ENCODE assay signal across 31 mouse cellular contexts in the genomic region with DNA sequence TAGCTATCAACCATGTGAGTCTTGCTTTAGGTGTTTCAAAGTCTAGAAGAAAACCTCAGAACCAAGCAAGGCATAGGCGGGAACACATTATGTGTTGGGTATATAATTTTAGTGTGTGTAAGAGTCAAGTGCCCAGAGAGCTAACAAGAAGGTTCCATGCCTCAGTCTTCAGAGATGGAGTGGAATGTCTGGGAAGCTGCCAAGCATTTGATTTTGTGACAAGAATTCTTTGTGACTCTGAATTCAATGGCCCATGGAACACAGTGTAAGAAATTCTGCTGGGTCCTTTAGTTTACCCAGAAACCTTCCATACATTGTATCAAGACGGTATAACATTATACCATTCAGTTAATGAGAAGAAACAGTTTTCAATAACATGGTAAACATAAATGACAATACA. TPM values are rescaled to one million over a fixed set of nuclear protein-coding genes. Genes with fewer than 3 reads are reported as not detected.
DNase-seq lines count a peak whose midpoint lies in the region; ATAC-seq and TF ChIP-seq lines count a peak whose summit lies in the region.
"Had no signal": no experiment of that assay in that cellular context is flagged by ENCODE, and none has a peak within 500 bp of the region (broad histone marks: within the 10 kb centered on the region; RNA-seq: fewer than 3 reads in every experiment).

No protein-coding gene starts in this region.

- H3K9ac ChIP-seq in lung, embryonic 14.5 days = no peak overlapping the region
- H3K9ac ChIP-seq: embryonic facial prominence, embryonic 12.5 days; embryonic facial prominence, embryonic 15.5 days; forebrain, postnatal 0 days; heart, embryonic 12.5 days; heart, embryonic 15.5 days; hindbrain, embryonic 13.5 days had no signal

- peak; percentile 5 for DNase-seq in kidney, postnatal 10 days
- DNase-seq in kidney, adult 8-10 months = no peak
- peak; percentile 61 for DNase-seq in lung, embryonic 14.5 days
- DNase-seq in lung, postnatal 25 days (ENCODE audit: low spot score) = no peak
- peak; percentile 92 for DNase-seq in Muller cell, postnatal 12 days (ENCODE audit: inconsistent ontology term)
- peak; percentile 5 for DNase-seq in brain, embryonic 14.5 days (ENCODE audit: low read depth)
- DNase-seq: adrenal gland, adult 8-10 months; adrenal gland, postnatal 25 days; cerebellum, adult 18-20 months; cerebellum, adult 9-10 months; cerebellum, postnatal 14 days; forebrain, postnatal 0 days; gastrocnemius, adult 2 months; gastrocnemius, postnatal 14 days; heart, adult 18-20 months; heart, postnatal 10 days; heart, postnatal 36 days had no signal

- no peak; the same call in 1 of the 2 replicates for ATAC-seq in lung, embryonic 14.5 days (ENCODE audit: insufficient read depth)
- ATAC-seq: activated CD4-positive, CD25-positive, alpha-beta regulatory T cell, adult 4 months; CD4-positive, CD25-positive, alpha-beta regulatory T cell, adult 4 months; forebrain, embryonic 14.5 days; forebrain, postnatal 0 days; hindbrain, embryonic 16.5 days had no signal

- WGBS in lung, embryonic 14.5 days = 73% methylated on average over 2 of the region's 2 CpGs

- H3K4me2 ChIP-seq in lung, embryonic 14.5 days = no peak overlapping the region
- H3K4me2 ChIP-seq: embryonic facial prominence, embryonic 12.5 days; embryonic facial prominence, embryonic 15.5 days; heart, embryonic 12.5 days; heart, embryonic 15.5 days; hindbrain, embryonic 13.5 days had no signal

- no peak for TF ChIP-seq POLR2A in brain, embryonic 14.5 days (IDR thresholded peaks at IDR 0.05; ENCODE audit: borderline replicate concordance, extremely low read depth, insufficient read depth, insufficient read length, poor library complexity, severe bottlenecking)

- no peak overlapping the region for H3K4me3 ChIP-seq in lung, embryonic 14.5 days (ENCODE audit: low read depth, low read length)
- H3K4me3 ChIP-seq: embryonic facial prominence, embryonic 12.5 days; embryonic facial prominence, embryonic 15.5 days; gastrocnemius, adult 2 months; heart, embryonic 12.5 days; heart, embryonic 15.5 days; hindbrain, embryonic 10.5 days; hindbrain, embryonic 13.5 days had no signal

- no peak for TF ChIP-seq CTCF in lung, embryonic 14.5 days (IDR thresholded peaks at IDR 0.05; ENCODE audit: low read depth)
- no peak for TF ChIP-seq CTCF in brain, embryonic 14.5 days (IDR thresholded peaks at IDR 0.05; ENCODE audit: borderline replicate concordance, extremely low read depth, insufficient read depth, insufficient read length)

- H3K9me3 ChIP-seq in lung, embryonic 14.5 days (ENCODE audit: low read depth, low read length) = no peaks in the 10 kb centered on the region
- H3K9me3 ChIP-seq: embryonic facial prominence, embryonic 12.5 days; embryonic facial prominence, embryonic 15.5 days; heart, embryonic 12.5 days; heart, embryonic 15.5 days; hindbrain, embryonic 10.5 days had no signal

- no peak overlapping the region for H3K27ac ChIP-seq in lung, embryonic 14.5 days (ENCODE audit: low read depth)
- H3K27ac ChIP-seq: embryonic facial prominence, embryonic 12.5 days; embryonic facial prominence, embryonic 15.5 days; gastrocnemius, adult 2 months; heart, embryonic 15.5 days; hindbrain, embryonic 10.5 days; hindbrain, embryonic 13.5 days had no signal

- H3K36me3 ChIP-seq in lung, embryonic 14.5 days (ENCODE audit: insufficient read depth) = no peaks in the 10 kb centered on the region
- H3K36me3 ChIP-seq: embryonic facial prominence, embryonic 12.5 days; embryonic facial prominence, embryonic 15.5 days; heart, embryonic 12.5 days; heart, embryonic 15.5 days; hindbrain, embryonic 10.5 days; hindbrain, embryonic 13.5 days had no signal

- no peaks in the 10 kb centered on the region for H3K27me3 ChIP-seq in lung, embryonic 14.5 days (ENCODE audit: insufficient read depth, low read length)
- H3K27me3 ChIP-seq: embryonic facial prominence, embryonic 12.5 days; embryonic facial prominence, embryonic 15.5 days; heart, embryonic 12.5 days; heart, embryonic 15.5 days; hindbrain, embryonic 13.5 days had no signal

- H3K4me1 ChIP-seq in lung, embryonic 14.5 days (ENCODE audit: insufficient read depth) = no peaks in the 10 kb centered on the region
- H3K4me1 ChIP-seq: embryonic facial prominence, embryonic 12.5 days; embryonic facial prominence, embryonic 15.5 days; heart, embryonic 15.5 days; hindbrain, embryonic 10.5 days; hindbrain, embryonic 13.5 days had no signal

RNA-seq across cellular contexts. Expression of a gene that starts 17.3 kb away (rescaled TPM):
- not detected in 2 replicates for polyA plus RNA-seq in lung, embryonic 14.5 days (2014; fragmentation: Nextera tagmentation; extraction: Ambion mirVana)
- polyA plus RNA-seq in brain, embryonic 14.5 days (2012; rRNA removed) = not detected in 2 replicates
- polyA plus RNA-seq: activated CD4-positive, CD25-positive, alpha-beta regulatory T cell, adult 4 months; C2C12; embryonic facial prominence, embryonic 12.5 days; embryonic facial prominence, embryonic 15.5 days; forebrain, embryonic 11.5 days; forebrain, embryonic 14.5 days; forebrain, postnatal 0 days; frontal cortex, adult 2 months; gonadal fat pad, adult 2 months; heart, embryonic 12.5 days; heart, embryonic 15.5 days; hindbrain, embryonic 10.5 days; hindbrain, embryonic 13.5 days; hindbrain, embryonic 16.5 days had no signal

RNA-seq across cellular contexts. Expression of a gene that starts 58.2 kb away (rescaled TPM):
- 22.8 and 23.3 TPM in 2 replicates for polyA plus RNA-seq in lung, embryonic 14.5 days (2014; fragmentation: Nextera tagmentation; extraction: Ambion mirVana)
- polyA plus RNA-seq in brain, embryonic 14.5 days (2012; rRNA removed) = 14.6 and 21.1 TPM in 2 replicates

Comparison
In these comparisons a context has a peak if more than half of its experiments do, and no peak if none do; other contexts are left out.
1. DNase-seq: peak in kidney, postnatal 10 days (single experiment), lung, embryonic 14.5 days (single experiment), Muller cell, postnatal 12 days (single experiment) and brain, embryonic 14.5 days (single experiment); none in kidney, adult 8-10 months (0 of 2) and lung, postnatal 25 days (single experiment).